Mouse (Mus musculus) bone marrow macrophage, adult 2 months (primary cell): ENCODE results near the gene Idh3g.

Experiments used
- CTCF ChIP-seq: IDR thresholded peaks from 2 replicates; pipeline ENCODE4 v1.5.1; 2012; ENCODE audit warnings: low read depth, mild to moderate bottlenecking, low read length, moderate library complexity
- POLR2A ChIP-seq: IDR thresholded peaks from 2 replicates; pipeline ENCODE4 v1.6.1; 2012; ENCODE audit warnings: mild to moderate bottlenecking, low read depth, low read length, borderline replicate concordance

DNA sequence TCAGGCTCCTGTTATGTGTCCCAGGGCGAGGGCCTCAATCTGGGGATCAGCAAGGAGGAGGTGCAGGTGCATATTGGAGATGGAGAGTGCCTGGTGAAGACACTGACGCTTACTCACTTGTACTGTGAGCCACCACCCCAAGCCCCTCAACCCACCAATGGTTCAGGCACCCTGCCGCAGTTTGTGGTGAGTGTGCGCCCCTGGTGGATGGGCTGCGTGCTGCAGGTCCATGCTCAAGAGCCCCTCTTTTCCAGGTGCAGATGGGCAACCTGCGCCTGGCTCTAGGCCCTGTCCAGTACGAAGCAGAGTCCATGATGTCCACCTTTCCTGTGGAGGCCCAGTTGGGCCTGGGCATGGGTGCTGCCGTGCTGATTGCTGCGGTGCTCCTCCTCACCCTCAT, 19.4 kb downstream of the Idh3g start:
- TF ChIP-seq CTCF (no peak), POLR2A (no peak)
